Comparison of ENCODE assay signal across 16 mouse cellular contexts in genomic region chrX:152148706-152149105, GRCm38 (mm10). TPM values are rescaled to one million over a fixed set of nuclear protein-coding genes. Genes with fewer than 3 reads are reported as not detected.
DNase-seq lines count a peak whose midpoint lies in the region; TF ChIP-seq lines count a peak whose summit lies in the region.
"Had no signal": no experiment of that assay in that cellular context is flagged by ENCODE, and none has a peak within 500 bp of the region (broad histone marks: within the 10 kb centered on the region; RNA-seq: fewer than 3 reads in every experiment).

No protein-coding gene starts in this region.

- TF ChIP-seq CTCF in layer of hippocampus, adult 2 months (conservative IDR thresholded peaks at IDR 0.05): no peak

- H3K4me3 ChIP-seq in layer of hippocampus, adult 2 months: peak overlapping the region; percentile 72
- H3K4me3 ChIP-seq: embryonic facial prominence, embryonic 12.5 days; midbrain, embryonic 15.5 days; neural tube, embryonic 12.5 days had no signal

- H3K27ac ChIP-seq in layer of hippocampus, adult 2 months: peak overlapping the region; percentile 91
- H3K27ac ChIP-seq: embryonic facial prominence, embryonic 12.5 days; macrophage; midbrain, embryonic 15.5 days; neural tube, embryonic 12.5 days had no signal

- peak; percentile 37 for DNase-seq in gastrocnemius, postnatal 25 days
- no peak for DNase-seq in gastrocnemius, postnatal 10 days
- DNase-seq in layer of hippocampus, adult 2 months (ENCODE audit: low spot score in 2 of 2): no peak
- DNase-seq in layer of hippocampus, adult 9-11 months: no peak
- peak; percentile 72 for DNase-seq in cerebellum, adult 11-12 months
- peak; percentile 53 to 66 for DNase-seq in cerebellum, postnatal 25 days
- no peak for DNase-seq in right cerebral cortex, adult 2 months (ENCODE audit: low spot score in 2 of 2)
- no peak for DNase-seq in spleen, adult 18-20 months
- DNase-seq: gastrocnemius, postnatal 14 days; kidney, postnatal 36 days; liver; thymus, adult 18-20 months had no signal

RNA-seq across cellular contexts. Expression of gene Iqsec2, which starts 4.6 kb away (rescaled TPM):
- 10 to 100 TPM; 23.1 to 28.2 TPM for total RNA-seq in gastrocnemius, postnatal 25 days (2021)
- total RNA-seq in gastrocnemius, postnatal 10 days (2021): 10 to 100 TPM; 15.5 to 17.5 TPM
- 100 to 1,000 TPM; 177 to 179 TPM for total RNA-seq in layer of hippocampus, adult 2 months (2021)

Comparison
In these comparisons a context has a peak if more than half of its experiments do, and no peak if none do; other contexts are left out.
1. DNase-seq: peak in gastrocnemius, postnatal 25 days (single experiment), cerebellum, adult 11-12 months (single experiment) and cerebellum, postnatal 25 days (2 of 2); none in gastrocnemius, postnatal 10 days (single experiment), layer of hippocampus, adult 2 months (0 of 2), layer of hippocampus, adult 9-11 months (single experiment), right cerebral cortex, adult 2 months (0 of 2) and spleen, adult 18-20 months (0 of 2).
2. RNA of gene Iqsec2, which starts 4.6 kb away (total RNA-seq): 177 to 179 TPM in layer of hippocampus, adult 2 months; 23.1 to 28.2 TPM in gastrocnemius, postnatal 25 days and 15.5 to 17.5 TPM in gastrocnemius, postnatal 10 days; every median in the first group is over 4 times any median in the second.